Mouse (Mus musculus): ENCODE results near the gene Filip1l.

Gene Filip1l

GRCm38 (mm10) chr16:57455573-57455972 lies 102.7 kb downstream of the Filip1l start:
- ChIA-PET CTCF (no interaction called here), POLR2A (interaction anchor here in 2 of 4 experiments (0.6 to 1.2 kb wide), 2 partner anchors 18 to 94 kb away, joined by 3 to 4 read pairs; no protein-coding TSS in a partner anchor)

- ChIA-PET POLR2A (interaction anchor here in 1 of 4 experiments (1.2 kb wide), 1 partner anchor 18 kb away, joined by 4 read pairs; no protein-coding TSS in a partner anchor), CTCF (no interaction called here)
Measured at GRCm38 (mm10) chr16:57456003-57456402, 103.1 kb downstream of the Filip1l start.

- POLR2A ChIA-PET: interaction anchor here in 1 of 4 experiments (1.0 kb wide), 1 partner anchor 9 kb away, joined by 3 read pairs; no protein-coding TSS in a partner anchor
- CTCF ChIA-PET: no interaction called here
Measured at GRCm38 (mm10) chr16:57465386-57465913, 112.6 kb downstream of the Filip1l start.

GRCm38 (mm10) chr16:57469301-57469700 lies 116.4 kb downstream of the Filip1l start:
- POLR2A ChIA-PET: interaction anchor here in 1 of 4 experiments (1.3 kb wide), 1 partner anchor 124 kb away, joined by 3 read pairs; no protein-coding TSS in a partner anchor
- CTCF ChIA-PET: no interaction called here

GRCm38 (mm10) chr16:57469869-57470268 lies 117.0 kb downstream of the Filip1l start:
- POLR2A ChIA-PET: interaction anchor here in 1 of 4 experiments (1.3 kb wide), 1 partner anchor 123 kb away, joined by 3 read pairs; no protein-coding TSS in a partner anchor

GRCm38 (mm10) chr16:57470286-57470830 lies 117.5 kb downstream of the Filip1l start:
- ChIA-PET POLR2A (interaction anchor here in 1 of 4 experiments (1.3 kb wide), 1 partner anchor 123 kb away, joined by 3 read pairs; no protein-coding TSS in a partner anchor), CTCF (no interaction called here)

More at GRCm38 (mm10) chr16:57469869-57470268, 117.0 kb downstream of the Filip1l start:
- CTCF ChIA-PET: no interaction called here

GRCm38 (mm10) chr16:57471071-57471470 lies 118.2 kb downstream of the Filip1l start:
- CTCF ChIA-PET: no interaction called here

GRCm38 (mm10) chr16:57473415-57474085 lies 120.7 kb downstream of the Filip1l start:
- ChIA-PET CTCF (no interaction called here), POLR2A (interaction anchor here in 2 of 4 experiments (1.0 to 2.5 kb wide), 6 partner anchors 9 to 298 kb away, joined by 3 to 9 read pairs (median 4); no protein-coding TSS in a partner anchor)

More at GRCm38 (mm10) chr16:57471071-57471470, 118.2 kb downstream of the Filip1l start:
- POLR2A ChIA-PET: no interaction called here

- CTCF ChIA-PET: no interaction called here
- POLR2A ChIA-PET: no interaction called here
Measured at GRCm38 (mm10) chr16:57478451-57478850, 125.6 kb downstream of the Filip1l start.

GRCm38 (mm10) chr16:57479776-57480175 lies 126.9 kb downstream of the Filip1l start:
- ChIA-PET CTCF (no interaction called here), POLR2A (interaction anchor here in 1 of 4 experiments (1.0 kb wide), 1 partner anchor 18 kb away, joined by 3 read pairs; no protein-coding TSS in a partner anchor)

GRCm38 (mm10) chr16:57482264-57482663 lies 129.4 kb downstream of the Filip1l start:
- POLR2A ChIA-PET: interaction anchor here in 1 of 4 experiments (2.3 kb wide), 1 partner anchor 9 kb away, joined by 9 read pairs; no protein-coding TSS in a partner anchor
- CTCF ChIA-PET: interaction anchor here in 1 of 4 experiments (1.3 kb wide), 1 partner anchor 83 kb away, joined by 3 read pairs; no protein-coding TSS in a partner anchor

GRCm38 (mm10) chr16:57482911-57483310 lies 130.0 kb downstream of the Filip1l start:
- POLR2A ChIA-PET: interaction anchor here in 1 of 4 experiments (2.3 kb wide), 1 partner anchor 10 kb away, joined by 9 read pairs; no protein-coding TSS in a partner anchor
- CTCF ChIA-PET: no interaction called here

- ChIA-PET POLR2A (interaction anchor here in 1 of 4 experiments (1.1 kb wide), 1 partner anchor 10 kb away, joined by 3 read pairs; no protein-coding TSS in a partner anchor), CTCF (no interaction called here)
Measured at GRCm38 (mm10) chr16:57483503-57483902, 130.6 kb downstream of the Filip1l start.

GRCm38 (mm10) chr16:57484043-57484795 lies 131.3 kb downstream of the Filip1l start:
- POLR2A ChIA-PET: interaction anchor here in 1 of 4 experiments (0.6 to 1.1 kb wide), 2 partner anchors 11 to 85 kb away, joined by 3 read pairs; no protein-coding TSS in a partner anchor

GRCm38 (mm10) chr16:57485265-57485664 lies 132.4 kb downstream of the Filip1l start:
- CTCF ChIA-PET: interaction anchor here in 1 of 4 experiments (0.6 kb wide), 1 partner anchor 109 kb away, joined by 3 read pairs; no protein-coding TSS in a partner anchor
- POLR2A ChIA-PET: interaction anchor here in 2 of 4 experiments (0.9 to 1.0 kb wide), 2 partner anchors 9 to 12 kb away, joined by 3 to 4 read pairs; no protein-coding TSS in a partner anchor

More at GRCm38 (mm10) chr16:57484043-57484795, 131.3 kb downstream of the Filip1l start:
- CTCF ChIA-PET: no interaction called here

GRCm38 (mm10) chr16:57486266-57486665 lies 133.4 kb downstream of the Filip1l start:
- CTCF ChIA-PET: interaction anchor here in 2 of 4 experiments (0.6 kb wide), 2 partner anchors 49 to 334 kb away, joined by 3 read pairs; no protein-coding TSS in a partner anchor
- POLR2A ChIA-PET: interaction anchor here in 2 of 4 experiments (0.9 to 1.5 kb wide), 3 partner anchors 10 to 84 kb away, joined by 3 to 4 read pairs (median 3); no protein-coding TSS in a partner anchor

GRCm38 (mm10) chr16:57488661-57489060 lies 135.8 kb downstream of the Filip1l start:
- POLR2A ChIA-PET: no interaction called here
- CTCF ChIA-PET: no interaction called here

GRCm38 (mm10) chr16:57490691-57491090 lies 137.8 kb downstream of the Filip1l start:
- CTCF ChIA-PET: no interaction called here

More at GRCm38 (mm10) chr16:57490691-57491090, 137.8 kb downstream of the Filip1l start:
- POLR2A ChIA-PET: interaction anchor here in 1 of 4 experiments (1.1 to 1.4 kb wide), 2 partner anchors 9 kb away, joined by 3 to 6 read pairs; no protein-coding TSS in a partner anchor

Data from embryonic stem cell, embryonic (primary cell).